Mouse (Mus musculus) gastrocnemius, postnatal 25 days (tissue): Measurements from ENCODE around the gene P2ry14. TPM values are rescaled to one million over a fixed set of nuclear protein-coding genes. Genes with fewer than 3 reads are reported as not detected.
"Not testable (repeated sequence)": the region's sequence is repeated elsewhere in the genome, so short reads cannot be mapped to it uniquely, and the experiment has no call there.

Experiments used
- DNase-seq: peaks from one replicate; pipeline ENCODE4 v3.0.0; 2022
- total RNA-seq, 2 experiments: library from RNA; stranded (reverse); gene quantifications; 1 replicate in 1 of 2; 2 replicates in 1 of 2; pipeline ENCODE4 v1.2.3; 2021

P2ry14 gene
- total RNA-seq, 2 experiments from 2014 or later, result 1.3 to 2.1 TPM

- DNase-seq, result no peak
Measured at GRCm38 (mm10) chr3:59104462-59104861, 49.0 kb downstream of the P2ry14 start.

DNA sequence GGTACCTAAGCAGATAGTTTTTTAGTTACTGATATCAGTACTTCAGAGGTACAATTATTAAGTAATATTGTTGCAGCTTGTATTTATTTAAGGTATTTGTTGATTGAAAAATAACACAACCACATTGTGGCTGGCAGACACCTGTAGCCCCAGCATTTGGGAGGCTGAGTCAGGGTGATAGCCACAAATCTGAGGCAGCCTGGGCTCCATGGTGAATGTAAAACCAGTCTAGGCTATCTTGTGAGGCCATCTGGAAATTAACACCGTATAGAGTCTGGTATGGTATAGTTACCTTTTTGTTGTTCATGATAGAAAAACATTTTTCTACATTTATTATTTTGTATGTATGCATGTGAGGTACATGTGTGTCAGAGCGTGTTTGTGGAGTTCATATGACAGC is 51.3 kb downstream of the P2ry14 start:
- no peak for DNase-seq

DNA sequence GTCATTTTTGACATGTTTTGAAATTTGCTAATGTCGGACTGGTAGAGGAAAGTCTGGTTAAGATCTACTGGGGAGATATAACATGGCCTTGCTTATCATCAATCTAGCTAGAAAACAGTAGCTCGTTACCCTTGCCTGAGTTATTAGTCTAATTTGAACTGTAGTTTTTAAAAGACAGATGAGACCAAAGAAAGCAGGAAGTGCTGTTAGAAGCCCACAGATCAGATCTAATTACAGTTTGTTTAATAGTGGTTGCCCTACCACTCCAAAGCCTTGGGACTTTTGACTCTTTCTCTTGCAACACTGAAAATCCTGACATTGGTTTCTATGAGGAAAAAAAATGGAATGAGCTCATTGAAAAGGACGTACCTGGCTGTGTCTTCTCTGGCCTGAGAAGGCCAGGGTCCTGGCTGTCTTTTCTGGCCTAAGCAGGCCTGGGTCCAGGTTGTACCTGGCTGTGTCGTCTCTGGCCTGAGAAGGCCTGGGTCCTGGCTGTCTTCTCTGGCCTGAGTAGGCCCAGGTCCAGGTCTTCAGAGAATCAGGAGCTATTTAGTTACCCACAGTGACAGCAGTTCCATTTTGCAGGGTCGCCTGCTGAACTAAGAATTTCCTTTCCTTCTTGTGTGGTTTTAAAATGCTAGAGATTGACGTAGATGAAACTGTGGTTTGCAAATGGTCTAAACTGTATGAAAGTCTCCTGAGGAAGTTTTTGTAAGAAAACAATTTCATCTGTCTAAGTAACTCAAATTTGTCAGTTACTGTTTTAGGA is 52.0 kb downstream of the P2ry14 start, which contains the start of gene Gpr171:
Gene Gpr171 (minus strand): TSS at position 604 of the 769 bp plus-strand sequence.
- DNase-seq, result no peak

GRCm38 (mm10) chr3:59098540-59098939 is 54.9 kb downstream of the P2ry14 start:
- DNase-seq, result no peak

- no peak for DNase-seq
Measured at GRCm38 (mm10) chr3:59097421-59097820, 56.0 kb downstream of the P2ry14 start.

DNA sequence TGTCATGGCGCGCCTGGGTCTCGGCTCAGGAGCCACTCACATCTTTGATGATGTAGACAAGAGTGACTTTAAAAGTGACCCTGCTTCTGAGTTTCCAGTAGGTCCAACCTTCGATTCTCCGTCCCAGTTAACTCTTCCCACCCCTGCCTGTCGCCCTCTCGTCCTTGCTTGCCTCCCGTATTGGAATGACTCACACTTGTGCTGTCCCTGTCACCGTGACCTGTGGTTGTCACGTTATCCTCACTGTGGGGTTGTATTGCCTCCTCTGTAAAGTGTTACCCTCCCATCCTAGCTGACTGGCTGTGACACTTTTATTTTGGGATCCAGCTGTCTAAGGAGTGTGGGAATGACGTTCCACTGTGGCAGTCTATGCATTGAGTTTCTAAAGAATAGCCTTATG is 60.7 kb downstream of the P2ry14 start:
- DNase-seq, result no peak

DNA sequence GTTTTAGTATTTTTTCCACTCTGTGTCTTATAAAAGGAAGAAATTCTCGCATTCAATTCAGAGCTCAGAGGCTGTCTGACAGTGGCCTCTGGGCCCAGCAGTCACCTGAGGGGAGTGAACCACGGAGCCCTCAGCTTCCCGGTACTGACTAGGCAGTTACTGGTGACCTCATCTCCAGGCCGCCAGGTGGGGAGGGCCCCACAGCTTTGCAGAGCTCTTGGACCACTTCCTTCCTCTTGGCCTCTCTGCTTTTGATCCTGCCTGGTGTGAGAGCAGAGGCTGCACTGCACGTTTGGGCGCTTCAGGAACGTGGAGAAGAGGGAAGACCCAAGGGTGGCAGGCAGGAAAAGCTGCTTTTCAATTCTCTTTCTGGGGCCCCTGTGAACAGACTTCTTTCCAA is 72.5 kb downstream of the P2ry14 start:
- DNase-seq, result no peak

GRCm38 (mm10) chr3:59080293-59080916 is 73.0 kb downstream of the P2ry14 start:
- DNase-seq, result no peak

GRCm38 (mm10) chr3:59079327-59079726 is 74.1 kb downstream of the P2ry14 start:
- no peak for DNase-seq

DNA sequence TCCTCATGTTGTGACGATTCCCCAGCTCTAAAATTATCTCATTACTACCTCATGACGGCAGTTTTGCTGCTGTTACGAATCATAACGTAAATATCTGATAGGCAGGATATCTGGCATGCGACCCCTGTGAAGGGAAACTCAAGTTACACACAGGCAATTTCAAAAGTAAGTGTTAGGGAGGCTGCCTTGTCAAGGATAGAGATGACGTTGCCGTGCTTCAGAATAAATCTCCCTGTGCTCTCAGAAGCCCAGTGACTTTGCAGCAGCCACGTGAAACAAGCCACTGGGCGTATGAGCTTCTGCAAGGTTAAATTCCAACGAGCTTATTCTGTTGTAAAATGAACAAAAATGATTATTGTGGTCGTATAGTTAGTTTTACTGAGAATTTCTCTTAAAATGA is 74.8 kb downstream of the P2ry14 start:
- no peak for DNase-seq

GRCm38 (mm10) chr3:59077278-59077677 is 76.1 kb downstream of the P2ry14 start:
- DNase-seq, result no peak

- not testable (repeated sequence) for DNase-seq
Measured at GRCm38 (mm10) chr3:59069071-59069470, 84.3 kb downstream of the P2ry14 start.

- DNase-seq, result no peak
Measured at GRCm38 (mm10) chr3:59066558-59067294, 86.7 kb downstream of the P2ry14 start.

DNA sequence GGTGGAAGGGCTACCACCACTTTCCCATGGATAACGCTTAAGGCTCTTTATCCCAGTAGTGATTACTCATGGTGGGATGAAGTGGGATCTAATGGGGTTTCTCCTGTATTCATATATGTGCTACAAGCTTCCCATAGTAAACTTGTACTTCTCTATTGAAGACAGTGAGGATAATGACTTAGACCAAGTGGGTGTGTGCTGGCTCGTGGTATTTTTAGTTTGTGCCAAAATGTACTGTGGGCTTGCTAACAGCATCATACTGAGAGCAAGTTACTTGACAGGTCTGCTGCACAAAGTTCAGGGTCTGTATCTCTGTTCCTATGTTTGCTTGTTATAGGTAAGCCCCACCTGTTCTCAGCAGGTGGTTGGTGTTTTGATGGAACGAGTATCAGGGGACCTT is 87.5 kb downstream of the P2ry14 start:
- no peak for DNase-seq

Other genes with a start within 250 kb of the P2ry14 start
- under 1 TPM; 0.46 to 0.77 TPM for gene Med12l, start 147.8 kb downstream of the P2ry14 start, total RNA-seq
- not detected for gene Gpr171, start 51.8 kb downstream of the P2ry14 start, total RNA-seq
- gene Gpr87, start 41.5 kb upstream of the P2ry14 start, total RNA-seq, result not detected
- under 1 TPM; 0.13 to 0.41 TPM for gene P2ry13, start 57.3 kb upstream of the P2ry14 start, total RNA-seq
- gene P2ry12, start 109.3 kb upstream of the P2ry14 start, total RNA-seq, result 1 to 10 TPM in 1 of 2 experiments, under 1 TPM in 1; 0.84 to 1.4 TPM
- 1 to 10 TPM; 3.9 to 5.4 TPM for gene Igsf10, start 190.8 kb upstream of the P2ry14 start, total RNA-seq